Comparison of ENCODE assay signal across 16 mouse cellular contexts in the genomic region with DNA sequence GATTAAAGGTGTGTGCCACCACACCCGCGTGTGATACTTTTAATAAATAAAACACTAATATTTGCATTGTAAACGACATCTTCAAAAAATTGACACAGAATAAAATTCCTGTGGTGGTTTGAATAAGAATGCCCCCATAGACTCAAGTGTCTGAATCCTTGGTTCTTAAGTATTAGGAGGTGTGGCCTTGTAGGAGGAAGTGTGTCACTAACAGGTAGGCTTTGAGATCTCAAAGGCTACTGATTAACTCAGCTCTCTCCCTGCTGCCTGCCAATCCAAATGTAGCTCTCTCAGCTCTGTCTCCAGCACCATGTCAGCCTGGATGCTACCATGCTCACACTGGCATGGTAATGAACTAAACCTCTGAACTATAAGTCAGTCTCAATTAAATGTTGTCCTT.
"Had no signal": no experiment of that assay in that cellular context is flagged by ENCODE, and none has a peak within 500 bp of the region (broad histone marks: within the 10 kb centered on the region; RNA-seq: fewer than 3 reads in every experiment).

No protein-coding gene starts in this region.

- H3K4me1 ChIP-seq: liver, embryonic 13.5 days; liver, embryonic 15.5 days; megakaryocyte, embryonic 14.5 days; midbrain, embryonic 12.5 days; neural tube, embryonic 12.5 days; stomach, embryonic 15.5 days had no signal

- DNase-seq: liver; liver, embryonic 13.5 days; liver, postnatal 0 days; midbrain, embryonic 14.5 days; right cerebral cortex, postnatal 14 days; thymus, adult 2 months; thymus, postnatal 25 days; thymus, postnatal 4 days had no signal

- H3K4me2 ChIP-seq: liver, embryonic 11.5 days; liver, embryonic 13.5 days; liver, embryonic 15.5 days; midbrain, embryonic 12.5 days; neural tube, embryonic 12.5 days; stomach, embryonic 15.5 days had no signal

- H3K36me3 ChIP-seq: liver, embryonic 13.5 days; liver, embryonic 15.5 days; midbrain, embryonic 12.5 days; neural tube, embryonic 12.5 days; stomach, embryonic 15.5 days had no signal

- H3K27me3 ChIP-seq: liver, embryonic 13.5 days; liver, embryonic 15.5 days; midbrain, embryonic 12.5 days; neural tube, embryonic 12.5 days; stomach, embryonic 15.5 days had no signal

- ATAC-seq: liver, postnatal 0 days had no signal

- H3K4me3 ChIP-seq: liver, embryonic 13.5 days; liver, embryonic 15.5 days; megakaryocyte, embryonic 14.5 days; midbrain, embryonic 12.5 days; neural tube, embryonic 12.5 days; stomach, embryonic 15.5 days had no signal

- H3K9me3 ChIP-seq: liver, embryonic 13.5 days; liver, embryonic 15.5 days; megakaryocyte, embryonic 14.5 days; midbrain, embryonic 12.5 days; neural tube, embryonic 12.5 days; stomach, embryonic 15.5 days had no signal

- H3K9ac ChIP-seq: liver, embryonic 13.5 days; liver, embryonic 15.5 days; liver, postnatal 0 days; midbrain, embryonic 12.5 days; neural tube, embryonic 12.5 days; stomach, embryonic 15.5 days had no signal

- H3K27ac ChIP-seq: liver, embryonic 13.5 days; liver, embryonic 15.5 days; macrophage; midbrain, embryonic 12.5 days; neural tube, embryonic 12.5 days; stomach, embryonic 15.5 days; stomach, postnatal 0 days had no signal
